Mouse (Mus musculus): ENCODE measurements around the gene Fignl1.

DNA sequence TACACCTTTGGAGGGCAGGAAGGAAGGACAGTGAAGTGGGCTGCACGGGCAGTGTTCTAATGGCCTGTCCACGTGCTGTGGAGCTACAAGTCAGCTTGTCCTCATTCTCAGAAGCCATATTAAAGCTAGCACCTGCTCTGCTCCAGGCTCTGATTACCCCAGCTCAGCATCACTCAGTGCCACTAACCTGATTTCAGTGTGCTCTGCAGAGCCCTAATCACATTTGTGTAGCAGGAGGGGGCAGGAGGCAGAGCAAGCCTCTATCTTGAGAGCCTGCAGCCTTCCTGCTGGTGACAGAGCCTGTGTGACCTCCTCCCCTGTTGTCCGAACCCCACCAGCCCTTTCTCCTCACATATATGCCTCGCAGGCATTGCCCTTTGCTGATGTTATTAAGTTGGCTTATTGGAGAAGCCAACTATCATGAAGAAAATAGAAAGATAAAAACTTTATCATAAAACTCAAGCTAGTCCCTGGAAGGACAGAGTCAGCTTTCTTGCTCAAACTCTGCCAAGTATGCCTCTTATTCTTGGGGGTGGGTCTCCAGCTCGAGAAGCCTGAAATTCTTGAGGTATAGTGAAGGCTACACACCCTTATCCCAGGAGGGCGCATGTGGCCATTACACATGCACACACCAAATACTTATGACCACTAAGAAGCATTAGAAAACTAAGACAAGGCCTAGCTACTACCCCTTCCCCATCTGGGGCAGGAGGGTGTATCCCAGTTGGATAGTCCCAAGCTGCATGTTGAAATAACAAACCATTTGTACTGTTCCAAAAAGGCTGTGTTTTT lies 41.9 kb upstream of the Fignl1 start:
- TF ChIP-seq MAX (IDR thresholded peaks at IDR 0.05; ENCODE audit: low read length) (no peak), RCOR1 (IDR thresholded peaks at IDR 0.05; ENCODE audit: low read depth, low read length) (no peak)
